In the genomic region with DNA sequence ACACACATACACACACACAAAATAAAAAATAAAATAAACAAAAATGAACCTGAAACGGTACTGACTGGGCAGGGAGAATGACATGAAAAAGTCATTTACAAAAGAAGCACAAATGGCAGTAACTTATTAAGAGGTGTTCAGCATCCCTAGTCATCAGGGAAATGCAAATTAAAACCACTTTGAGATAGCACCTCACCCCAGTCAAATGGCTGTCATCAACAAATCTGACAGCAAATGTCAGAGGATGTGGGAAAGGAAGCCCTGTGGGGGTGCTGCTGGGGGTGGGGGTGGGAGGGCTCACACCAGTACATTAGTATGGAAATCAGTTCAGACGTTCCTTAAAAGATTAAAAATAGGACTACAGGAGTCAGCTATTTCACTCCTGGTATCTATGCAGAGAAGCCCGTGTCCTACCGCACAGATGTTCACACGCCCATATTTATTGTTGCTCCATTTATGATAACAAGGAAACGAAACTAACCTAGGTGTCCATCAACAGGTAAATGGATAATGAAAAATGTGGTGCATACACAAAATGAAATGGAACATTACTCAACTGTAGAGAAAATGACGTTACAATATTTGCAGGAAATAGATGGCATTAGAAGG, we compare ENCODE assay signal across 33 mouse cellular contexts. TPM values are rescaled to one million over a fixed set of nuclear protein-coding genes. Genes with fewer than 3 reads are reported as not detected.
A peak's percentile ranks its signal among the peaks of the same experiment; 100 is the strongest.
DNase-seq lines count a peak whose midpoint lies in the region; ATAC-seq and TF ChIP-seq lines count a peak whose summit lies in the region.
"Had no signal": no experiment of that assay in that cellular context is flagged by ENCODE, and none has a peak within 500 bp of the region (broad histone marks: within the 10 kb centered on the region; RNA-seq: fewer than 3 reads in every experiment).

No protein-coding gene starts in this region.

- peak in 1 of 2 experiments; percentile 61 for DNase-seq in spleen, adult 2 months (ENCODE audit: low read depth in 1 of 2, low spot score in 2 of 2)
- DNase-seq in spleen, postnatal 10 days (ENCODE audit: low spot score in 2 of 2): no peak
- DNase-seq in MEL (ENCODE audit: low read depth, low spot score): peak; percentile 23
- no peak for DNase-seq in heart, adult 11 months
- no peak for DNase-seq in thymus, postnatal 14 days
- DNase-seq in frontal cortex, postnatal 25 days (ENCODE audit: low spot score in 2 of 2): no peak
- DNase-seq: adrenal gland, postnatal 14 days; cerebellum, adult 11 months; cerebellum, adult 9-10 months; cerebellum, postnatal 36 days; gastrocnemius, adult 2 months; heart, postnatal 14 days; kidney, adult 18-20 months; kidney, postnatal 36 days; lung, postnatal 4 days; retina, postnatal 1 day; right cerebral cortex, postnatal 14 days; thymus, postnatal 36 days had no signal

- H3K4me2 ChIP-seq in intestine, embryonic 16.5 days (ENCODE audit: low read depth, low read length): no peak overlapping the region
- no peak overlapping the region for H3K4me2 ChIP-seq in hindbrain, embryonic 16.5 days (ENCODE audit: low read length)
- H3K4me2 ChIP-seq: forebrain, embryonic 15.5 days; hindbrain, embryonic 15.5 days; limb, embryonic 13.5 days; liver, embryonic 11.5 days; lung, embryonic 15.5 days; midbrain, embryonic 13.5 days; neural tube, embryonic 15.5 days had no signal

- H3K79me2 ChIP-seq in MEL (ENCODE audit: control insufficient read depth, insufficient read depth, low read length, poor library complexity): no peaks in the 10 kb centered on the region

- H3K27me3 ChIP-seq in spleen, adult 2 months (ENCODE audit: control insufficient read depth, insufficient read depth, low read length): no peaks in the 10 kb centered on the region
- H3K27me3 ChIP-seq in MEL (ENCODE audit: control insufficient read depth in 1 of 2, insufficient read depth in 2 of 2, low read length in 2 of 2): no peaks in the 10 kb centered on the region
- H3K27me3 ChIP-seq in intestine, embryonic 16.5 days (replicated peaks; ENCODE audit: control insufficient read depth, insufficient read depth, low read length): no peaks in the 10 kb centered on the region
- H3K27me3 ChIP-seq in hindbrain, embryonic 16.5 days (replicated peaks; ENCODE audit: control insufficient read depth, insufficient read depth, low read length): no peaks in the 10 kb centered on the region
- H3K27me3 ChIP-seq: forebrain, embryonic 15.5 days; hindbrain, embryonic 15.5 days; limb, embryonic 13.5 days; lung, embryonic 15.5 days; midbrain, embryonic 13.5 days; neural tube, embryonic 15.5 days; Patski had no signal

- no peak for TF ChIP-seq RAD21 in MEL (IDR thresholded peaks at IDR 0.05; ENCODE audit: low read depth, low read length)

- H3K36me3 ChIP-seq in spleen, adult 2 months (ENCODE audit: control insufficient read depth, insufficient read depth, low read length): peaks cover 10% of the 10 kb centered on the region; the same call in 1 of the 2 replicates
- peaks cover 0 to 14% of the 10 kb centered on the region in 2 experiments; a peak in 2 of 4 replicates for H3K36me3 ChIP-seq in MEL (ENCODE audit: control insufficient read depth in 1 of 2, insufficient read depth in 2 of 2, low read length in 2 of 2)
- no peaks in the 10 kb centered on the region for H3K36me3 ChIP-seq in intestine, embryonic 16.5 days (ENCODE audit: control insufficient read depth, insufficient read depth, low read length)
- no peaks in the 10 kb centered on the region for H3K36me3 ChIP-seq in hindbrain, embryonic 16.5 days (ENCODE audit: control insufficient read depth, insufficient read depth, low read length)
- H3K36me3 ChIP-seq: hindbrain, embryonic 15.5 days; neural tube, embryonic 15.5 days had no signal

- WGBS in spleen, adult 2 months: 10% methylated on average over 7 of the region's 7 CpGs
- WGBS in intestine, embryonic 16.5 days: 50% methylated on average over 7 of the region's 7 CpGs
- WGBS in hindbrain, embryonic 16.5 days: 61% methylated on average over 7 of the region's 7 CpGs

- peak overlapping the region; percentile 84; the same call in 1 of the 2 replicates for H3K27ac ChIP-seq in spleen, adult 2 months (ENCODE audit: insufficient read depth, low read length)
- no peak overlapping the region for H3K27ac ChIP-seq in MEL (ENCODE audit: control insufficient read depth, low read depth, low read length)
- H3K27ac ChIP-seq in intestine, embryonic 16.5 days (ENCODE audit: low read length): peak overlapping the region; percentile 63; the same call in 1 of the 2 replicates
- no peak overlapping the region for H3K27ac ChIP-seq in hindbrain, embryonic 16.5 days (ENCODE audit: low read depth, low read length)
- H3K27ac ChIP-seq: forebrain, embryonic 15.5 days; gastrocnemius, adult 2 months; hindbrain, embryonic 10.5 days; hindbrain, embryonic 15.5 days; layer of hippocampus, adult 2 months; limb, embryonic 13.5 days; lung, embryonic 15.5 days; midbrain, embryonic 13.5 days; neural tube, embryonic 15.5 days had no signal

- no peaks in the 10 kb centered on the region for H3K9me3 ChIP-seq in MEL (replicated peaks; ENCODE audit: insufficient read depth, low read length)
- no peaks in the 10 kb centered on the region for H3K9me3 ChIP-seq in intestine, embryonic 16.5 days (ENCODE audit: control insufficient read depth, low read length)
- no peaks in the 10 kb centered on the region for H3K9me3 ChIP-seq in hindbrain, embryonic 16.5 days (ENCODE audit: control insufficient read depth, low read length)
- H3K9me3 ChIP-seq: forebrain, embryonic 15.5 days; G1E; hindbrain, embryonic 10.5 days; hindbrain, embryonic 15.5 days; limb, embryonic 13.5 days; lung, embryonic 15.5 days; midbrain, embryonic 13.5 days; neural tube, embryonic 15.5 days had no signal

- ATAC-seq in intestine, embryonic 16.5 days: 0 out of 2 replicates have a peak, but pooled peaks have one; percentile 21
- ATAC-seq in hindbrain, embryonic 16.5 days: no peak
- ATAC-seq: forebrain, embryonic 15.5 days; midbrain, embryonic 13.5 days; Patski had no signal

- no peak for TF ChIP-seq CTCF in spleen, adult 2 months (IDR thresholded peaks at IDR 0.05; ENCODE audit: extremely low read depth, insufficient read depth, insufficient read length, insufficient replicate concordance)
- TF ChIP-seq CTCF in MEL (IDR thresholded peaks at IDR 0.05 in 2 of 3, conservative IDR thresholded peaks at IDR 0.05 in 1 of 3; ENCODE audit: control insufficient read depth in 1 of 3, insufficient read depth in 1 of 3, low read depth in 2 of 3, low read length in 3 of 3, poor library complexity in 1 of 3, severe bottlenecking in 1 of 3): no peak

- no peak for TF ChIP-seq POLR2A in spleen, adult 2 months (IDR thresholded peaks at IDR 0.05; ENCODE audit: low read depth, low read length)
- TF ChIP-seq POLR2A in MEL (IDR thresholded peaks at IDR 0.05; ENCODE audit: control insufficient read depth in 1 of 2, insufficient read depth in 1 of 2, low read depth in 1 of 2, low read length in 2 of 2, poor library complexity in 1 of 2): no peak

- H3K4me3 ChIP-seq in spleen, adult 2 months (ENCODE audit: extremely low read depth, insufficient read depth, insufficient read length): no peak overlapping the region
- H3K4me3 ChIP-seq in MEL (ENCODE audit: control insufficient read depth in 1 of 2, insufficient read depth in 1 of 2, low read depth in 2 of 2, low read length in 2 of 2): no peak overlapping the region
- H3K4me3 ChIP-seq in intestine, embryonic 16.5 days (ENCODE audit: low read length): no peak overlapping the region
- H3K4me3 ChIP-seq in hindbrain, embryonic 16.5 days (ENCODE audit: low read length): no peak overlapping the region
- H3K4me3 ChIP-seq: forebrain, embryonic 15.5 days; gastrocnemius, adult 2 months; hindbrain, embryonic 10.5 days; hindbrain, embryonic 15.5 days; layer of hippocampus, adult 2 months; limb, embryonic 13.5 days; lung, embryonic 15.5 days; midbrain, embryonic 13.5 days; neural tube, embryonic 15.5 days had no signal

- peaks cover 13% of the 10 kb centered on the region for H3K4me1 ChIP-seq in spleen, adult 2 months (ENCODE audit: control insufficient read depth, insufficient read depth, insufficient read length)
- H3K4me1 ChIP-seq in MEL (ENCODE audit: control insufficient read depth in 1 of 2, insufficient read depth in 2 of 2, low read length in 2 of 2): peaks cover 0 to 9% of the 10 kb centered on the region in 2 experiments; a peak in 2 of 4 replicates
- H3K4me1 ChIP-seq in intestine, embryonic 16.5 days (ENCODE audit: control insufficient read depth, insufficient read depth, low read length): peaks cover 9% of the 10 kb centered on the region
- no peaks in the 10 kb centered on the region for H3K4me1 ChIP-seq in hindbrain, embryonic 16.5 days (ENCODE audit: control insufficient read depth, insufficient read depth, low read depth, low read length)
- H3K4me1 ChIP-seq: hindbrain, embryonic 10.5 days; limb, embryonic 13.5 days; lung, embryonic 15.5 days had no signal

- H3K9ac ChIP-seq in MEL (ENCODE audit: control insufficient read depth, low read depth, low read length, poor library complexity, severe bottlenecking): no peak overlapping the region
- no peak overlapping the region for H3K9ac ChIP-seq in intestine, embryonic 16.5 days (ENCODE audit: low read depth, low read length)
- H3K9ac ChIP-seq in hindbrain, embryonic 16.5 days (ENCODE audit: low read depth, low read length): no peak overlapping the region
- H3K9ac ChIP-seq: forebrain, embryonic 15.5 days; hindbrain, embryonic 15.5 days; limb, embryonic 13.5 days; lung, embryonic 15.5 days; midbrain, embryonic 13.5 days; neural tube, embryonic 15.5 days had no signal

- TF ChIP-seq EP300 in MEL (IDR thresholded peaks at IDR 0.05; ENCODE audit: low read depth in 1 of 2, low read length in 2 of 2): 0 out of 4 replicates have a peak, but pooled peaks of 1 of the 2 experiments have one; percentile 3

TF ChIP-seq in MEL, 35 proteins besides CTCF, POLR2A, EP300 and RAD21:
- TF ChIP-seq USF2 (IDR thresholded peaks at IDR 0.05; ENCODE audit: borderline replicate concordance in 1 of 2, insufficient read depth in 1 of 2, low read depth in 1 of 2, low read length in 2 of 2): no peak
- TF ChIP-seq SIN3A (IDR thresholded peaks at IDR 0.05; ENCODE audit: low read length): 0 out of 2 replicates have a peak, but pooled peaks have one; percentile 15
TF ChIP-seq in MEL: peak in this region for 1.

RNA-seq across cellular contexts. Expression of gene Muc13, which starts 46.4 kb away (rescaled TPM):
- 2.6 and 2.8 TPM in 2 replicates for polyA plus RNA-seq in spleen, adult 2 months (2012; rRNA removed)
- total RNA-seq in MEL (2012; rRNA removed): 59.5 and 60.4 TPM in 2 replicates
- polyA plus RNA-seq in MEL (2012; ENCODE audit: insufficient read depth in 1 of 2, insufficient read length in 2 of 2, low read depth in 1 of 2, low replicate concordance in 2 of 2, missing spikeins in 1 of 2): 100 to 1,000 TPM in 1 of 2 experiments, not detected in 1; 129 TPM
- 358 and 407 TPM in 2 replicates for polyA plus RNA-seq in intestine, embryonic 16.5 days (2015; fragmentation: Nextera tagmentation; extraction: Ambion mirVana)
- polyA plus RNA-seq in hindbrain, embryonic 16.5 days (2015; fragmentation: Nextera tagmentation; extraction: Ambion mirVana): not detected in 2 replicates
- total RNA-seq: gastrocnemius, adult 2 months; layer of hippocampus, adult 2 months; layer of hippocampus, postnatal 25 days had no signal
- polyA plus RNA-seq: forebrain, embryonic 15.5 days; heart, embryonic 14.5 days; neural tube, embryonic 15.5 days; Patski had no signal

Comparison
In these comparisons a context has a peak if more than half of its experiments do, and no peak if none do; other contexts are left out.
1. H3K27ac ChIP-seq: peak in spleen, adult 2 months (single experiment) and intestine, embryonic 16.5 days (single experiment); none in MEL (single experiment) and hindbrain, embryonic 16.5 days (single experiment).